Mouse (Mus musculus): ENCODE results near the gene Cdc26. TPM values are rescaled to one million over a fixed set of nuclear protein-coding genes. Genes with fewer than 3 reads are reported as not detected.

The Cdc26 gene
- polyA plus RNA-seq, 1 experiment, result 70.2 TPM

DNA sequence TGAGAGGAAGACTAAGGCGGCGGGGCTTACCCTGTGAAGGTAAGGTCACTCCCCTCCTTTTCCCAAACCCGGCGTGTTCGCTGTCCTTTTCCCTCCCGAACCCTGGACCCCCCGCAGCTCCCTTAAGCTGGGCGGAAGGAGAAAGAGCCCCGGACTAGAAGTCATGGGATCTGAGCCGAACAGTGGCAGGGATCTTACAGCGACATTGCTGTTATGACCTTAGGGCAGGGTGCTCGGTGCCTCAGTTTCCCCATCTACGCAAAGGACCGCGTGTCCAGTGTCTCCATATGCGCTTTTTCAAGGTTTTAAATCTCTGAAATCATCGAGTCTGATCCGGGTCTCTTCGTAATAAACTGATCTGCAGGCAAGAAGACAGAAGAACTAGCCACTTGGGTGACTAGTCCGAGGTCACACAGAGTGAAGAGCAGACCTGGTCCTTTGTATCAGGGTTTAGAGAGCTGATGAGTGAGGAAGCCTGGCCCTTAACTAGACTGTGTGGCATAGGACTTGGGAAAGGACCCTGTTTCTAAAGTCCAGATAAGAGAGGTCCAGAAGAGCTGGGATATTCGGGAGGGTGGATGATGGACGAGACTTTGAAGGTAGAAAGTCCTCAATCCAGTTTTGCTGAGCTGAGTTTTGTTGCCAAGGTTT lies 47.5 kb downstream of the Cdc26 start:
- Histone ChIP-seq H3K36me3 (ENCODE audit: control insufficient read depth, insufficient read depth) (no peaks in the 10 kb centered on the region), H3K4me3 (ENCODE audit: insufficient read depth, poor library complexity, severe bottlenecking) (peak overlapping the region; percentile 89)

DNA sequence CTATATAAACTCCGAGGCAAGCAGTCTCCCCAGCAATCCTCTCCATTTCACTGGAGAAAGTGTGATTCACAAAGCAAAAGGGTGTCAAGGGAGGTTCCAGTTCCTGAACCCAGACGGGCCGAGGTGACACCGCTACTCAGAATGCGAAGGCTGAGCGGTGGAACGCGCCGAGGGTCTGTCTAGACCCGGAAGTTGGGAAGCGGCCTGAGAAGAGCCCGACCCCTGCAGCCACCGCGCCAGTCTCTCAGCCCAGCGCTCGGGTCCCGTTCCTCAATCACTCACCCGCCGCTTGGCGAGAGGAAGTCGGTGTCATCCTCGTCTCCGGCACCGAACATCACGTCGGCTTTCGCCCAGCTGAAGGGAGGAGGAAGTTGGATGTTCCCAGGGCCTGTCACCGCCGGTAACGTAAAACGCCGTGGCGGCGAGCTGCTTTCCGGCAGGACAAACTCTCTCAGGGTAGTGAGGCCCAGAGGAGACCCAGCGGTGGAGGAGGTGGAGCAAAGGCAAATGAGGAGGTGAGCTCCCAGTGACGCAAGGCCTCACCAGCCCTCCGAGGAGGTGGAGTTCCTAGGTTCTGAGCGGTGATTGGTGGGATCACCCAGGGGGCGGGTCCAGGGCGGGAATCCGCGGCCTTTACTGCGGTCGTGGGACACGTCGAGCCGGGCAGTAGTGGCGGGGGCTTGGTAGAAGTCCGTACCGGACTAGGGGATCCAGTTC lies 48.2 kb downstream of the Cdc26 start, which contains the start of the genes Fkbp15 and Slc31a1:
Gene Fkbp15, minus strand, starts transcription at position 461 of the 717 bp plus-strand sequence.
Gene Slc31a1, plus strand, starts transcription at position 640 of the 717 bp plus-strand sequence.
- Histone ChIP-seq H3K79me2 (ENCODE audit: control insufficient read depth, insufficient read depth) (peaks cover 68% of the 10 kb centered on the region), H3K79me3 (ENCODE audit: low read depth) (peaks cover 34% of the 10 kb centered on the region), H3ac (ENCODE audit: control insufficient read depth, insufficient read length, low read depth) (peak within 1 kb of the TSS; percentile 84), H3K27me3 (ENCODE audit: control insufficient read depth, insufficient read depth, insufficient read length) (no peaks in the 10 kb centered on the region), H3K36me3 (ENCODE audit: control insufficient read depth, insufficient read depth) (no peaks in the 10 kb centered on the region), H3K4me3 (ENCODE audit: insufficient read depth, poor library complexity, severe bottlenecking) (peak within 1 kb of the TSS; percentile 89)
- no peak for TF ChIP-seq MYOD1 (IDR thresholded peaks at IDR 0.05; ENCODE audit: control insufficient read depth, insufficient read length, low read depth)
- TF ChIP-seq FOSL1 (IDR thresholded peaks at IDR 0.05; ENCODE audit: insufficient read depth, low read length, poor library complexity, severe bottlenecking), result no peak
- TF ChIP-seq MYOG (IDR thresholded peaks at IDR 0.05; ENCODE audit: control insufficient read depth, extremely low read depth, insufficient read length), result no peak
- peak; percentile 67 for TF ChIP-seq MAX (IDR thresholded peaks at IDR 0.05)
- TF ChIP-seq CEBPB (IDR thresholded peaks at IDR 0.05; ENCODE audit: low read depth), result peak; percentile 47
- TF ChIP-seq CTCF (IDR thresholded peaks at IDR 0.05; ENCODE audit: control insufficient read depth, insufficient read depth, insufficient read length), result no peak
- no peak for TF ChIP-seq USF1 (IDR thresholded peaks at IDR 0.05; ENCODE audit: low read depth)

More for the DNA sequence above, 47.5 kb downstream of the Cdc26 start:
- Histone ChIP-seq H3K79me2 (ENCODE audit: control insufficient read depth, insufficient read depth) (peaks cover 75% of the 10 kb centered on the region), H3K27me3 (ENCODE audit: control insufficient read depth, insufficient read depth, insufficient read length) (no peaks in the 10 kb centered on the region), H3ac (ENCODE audit: control insufficient read depth, insufficient read length, low read depth) (peak overlapping the region; percentile 65), H3K79me3 (ENCODE audit: low read depth) (peaks cover 38% of the 10 kb centered on the region)
- TF ChIP-seq CTCF (IDR thresholded peaks at IDR 0.05; ENCODE audit: control insufficient read depth, insufficient read depth, insufficient read length) (no peak), FOSL1 (IDR thresholded peaks at IDR 0.05; ENCODE audit: insufficient read depth, low read length, poor library complexity, severe bottlenecking) (no peak), USF1 (IDR thresholded peaks at IDR 0.05; ENCODE audit: low read depth) (no peak), MYOD1 (IDR thresholded peaks at IDR 0.05; ENCODE audit: control insufficient read depth, insufficient read length, low read depth) (no peak)

DNA sequence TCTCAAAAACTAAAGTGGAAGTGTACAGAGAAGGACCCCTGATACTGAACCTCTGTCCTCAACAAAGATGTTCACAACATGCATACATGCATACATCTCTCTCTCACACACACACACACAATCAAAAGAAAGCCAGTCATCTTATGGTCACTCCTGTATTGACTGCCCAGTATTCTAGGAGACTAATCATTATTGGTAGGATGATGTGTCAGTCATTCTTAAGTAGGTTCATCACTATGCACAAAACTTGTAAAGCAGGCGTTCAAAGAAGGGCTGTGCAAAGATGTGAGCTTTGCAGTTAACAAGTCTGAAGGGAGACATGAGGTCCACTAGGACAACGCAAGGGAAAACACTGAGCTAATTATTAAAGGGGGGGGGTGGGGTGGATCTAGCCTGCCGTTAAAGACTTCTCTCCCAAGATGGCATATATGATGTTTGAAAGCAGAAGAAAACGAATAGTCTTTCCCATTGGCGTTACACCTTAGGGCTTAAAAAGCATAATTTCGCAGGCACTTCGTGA lies 49.1 kb downstream of the Cdc26 start:
- Histone ChIP-seq H3K4me3 (ENCODE audit: insufficient read depth, poor library complexity, severe bottlenecking) (peak overlapping the region; percentile 89), H3K27me3 (ENCODE audit: control insufficient read depth, insufficient read depth, insufficient read length) (no peaks in the 10 kb centered on the region), H3K79me3 (ENCODE audit: low read depth) (peaks cover 30% of the 10 kb centered on the region), H3ac (ENCODE audit: control insufficient read depth, insufficient read length, low read depth) (peak overlapping the region; percentile 84), H3K79me2 (ENCODE audit: control insufficient read depth, insufficient read depth) (peaks cover 60% of the 10 kb centered on the region), H3K36me3 (ENCODE audit: control insufficient read depth, insufficient read depth) (no peaks in the 10 kb centered on the region)
- TF ChIP-seq USF1 (IDR thresholded peaks at IDR 0.05; ENCODE audit: low read depth), result no peak
- TF ChIP-seq MYOG (IDR thresholded peaks at IDR 0.05; ENCODE audit: control insufficient read depth, extremely low read depth, insufficient read length), result no peak
- no peak for TF ChIP-seq CTCF (IDR thresholded peaks at IDR 0.05; ENCODE audit: control insufficient read depth, insufficient read depth, insufficient read length)
- no peak for TF ChIP-seq MAX (IDR thresholded peaks at IDR 0.05)
- TF ChIP-seq MYOD1 (IDR thresholded peaks at IDR 0.05; ENCODE audit: control insufficient read depth, insufficient read length, low read depth), result no peak
- TF ChIP-seq CEBPB (IDR thresholded peaks at IDR 0.05; ENCODE audit: low read depth), result no peak
- no peak for TF ChIP-seq FOSL1 (IDR thresholded peaks at IDR 0.05; ENCODE audit: insufficient read depth, low read length, poor library complexity, severe bottlenecking)

DNA sequence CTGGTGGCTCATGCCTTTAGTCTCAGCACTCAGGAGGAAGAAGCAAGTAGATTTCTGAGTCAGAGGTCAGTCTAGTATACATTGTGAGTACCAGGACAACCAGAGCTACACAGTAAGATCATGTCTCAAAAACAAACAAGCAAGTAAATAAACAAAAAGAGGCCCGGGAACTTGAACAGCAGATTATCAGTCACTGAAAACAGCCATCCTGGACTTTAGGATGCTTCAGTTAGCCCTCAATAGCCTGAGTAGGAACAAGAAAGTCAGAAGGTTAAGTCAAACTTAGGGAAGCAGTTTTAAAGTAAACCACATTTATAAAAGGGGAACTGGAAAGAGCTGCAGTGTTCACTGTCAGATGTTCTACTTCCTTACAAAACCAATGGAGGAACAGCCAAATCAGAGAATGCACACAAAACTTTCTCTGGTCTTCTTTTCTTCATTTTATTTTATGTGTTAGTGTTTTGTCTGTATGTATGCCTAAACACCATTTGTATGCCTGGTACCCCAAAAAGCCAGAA lies 50.8 kb downstream of the Cdc26 start:
- Histone ChIP-seq H3K4me3 (ENCODE audit: insufficient read depth, poor library complexity, severe bottlenecking) (no peak overlapping the region), H3K79me2 (ENCODE audit: control insufficient read depth, insufficient read depth) (peaks cover 47% of the 10 kb centered on the region), H3K79me3 (ENCODE audit: low read depth) (peaks cover 24% of the 10 kb centered on the region), H3K27me3 (ENCODE audit: control insufficient read depth, insufficient read depth, insufficient read length) (no peaks in the 10 kb centered on the region), H3ac (ENCODE audit: control insufficient read depth, insufficient read length, low read depth) (no peak overlapping the region), H3K36me3 (ENCODE audit: control insufficient read depth, insufficient read depth) (no peaks in the 10 kb centered on the region)
- TF ChIP-seq MYOD1 (IDR thresholded peaks at IDR 0.05; ENCODE audit: control insufficient read depth, insufficient read length, low read depth) (no peak), USF1 (IDR thresholded peaks at IDR 0.05; ENCODE audit: low read depth) (no peak), MAX (IDR thresholded peaks at IDR 0.05) (no peak), MYOG (IDR thresholded peaks at IDR 0.05; ENCODE audit: control insufficient read depth, extremely low read depth, insufficient read length) (no peak), CEBPB (IDR thresholded peaks at IDR 0.05; ENCODE audit: low read depth) (no peak), CTCF (IDR thresholded peaks at IDR 0.05; ENCODE audit: control insufficient read depth, insufficient read depth, insufficient read length) (no peak), FOSL1 (IDR thresholded peaks at IDR 0.05; ENCODE audit: insufficient read depth, low read length, poor library complexity, severe bottlenecking) (no peak)

DNA sequence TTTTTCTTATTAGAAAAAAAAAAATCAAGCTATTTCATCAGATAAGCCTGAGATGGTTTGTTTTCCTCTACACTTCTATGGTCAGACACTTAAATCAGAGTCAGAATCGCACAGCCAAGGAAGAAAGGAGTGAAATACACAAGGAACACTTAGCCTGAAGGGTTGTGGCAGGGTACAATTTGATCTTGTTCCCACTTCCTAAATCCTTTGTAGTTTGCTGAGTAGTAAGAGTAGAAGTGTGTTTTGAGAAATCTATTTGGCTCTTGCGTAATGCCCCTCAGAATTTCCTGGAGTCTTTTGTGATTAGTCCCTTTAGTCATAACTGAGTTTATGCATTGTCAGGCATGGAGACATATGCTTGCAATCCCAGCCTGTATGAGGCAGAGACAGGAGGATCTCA lies 59.1 kb downstream of the Cdc26 start:
- TF ChIP-seq CEBPB (IDR thresholded peaks at IDR 0.05; ENCODE audit: low read depth), result peak; percentile 39
- no peak for TF ChIP-seq MYOD1 (IDR thresholded peaks at IDR 0.05; ENCODE audit: control insufficient read depth, insufficient read length, low read depth)
- no peaks in the 10 kb centered on the region for H3K79me3 ChIP-seq (ENCODE audit: low read depth)
- H3K79me2 ChIP-seq (ENCODE audit: control insufficient read depth, insufficient read depth), result no peaks in the 10 kb centered on the region
- H3ac ChIP-seq (ENCODE audit: control insufficient read depth, insufficient read length, low read depth), result no peak overlapping the region
- no peak overlapping the region for H3K4me3 ChIP-seq (ENCODE audit: insufficient read depth, poor library complexity, severe bottlenecking)
- H3K27me3 ChIP-seq (ENCODE audit: control insufficient read depth, insufficient read depth, insufficient read length), result no peaks in the 10 kb centered on the region
- H3K36me3 ChIP-seq (ENCODE audit: control insufficient read depth, insufficient read depth), result peaks cover 12% of the 10 kb centered on the region

Measured in C2C12 (cell line).